Mouse (Mus musculus) cerebellum, adult 18-20 months (tissue): ENCODE measurements at regions not wholly inside any gene's neighbourhood (a gene's known extent, or its start where the extent isn't known, plus 50 kb on each side); places are given as distances from the start of the nearest gene placed in this dataset.
"Not testable (repeated sequence)": the region's sequence is repeated elsewhere in the genome, so short reads cannot be mapped to it uniquely, and the experiment has no call there.

Experiments used
- DNase-seq, 2 experiments: peaks; one replicate each; pipeline ENCODE4 v3.0.0; 2021

DNA sequence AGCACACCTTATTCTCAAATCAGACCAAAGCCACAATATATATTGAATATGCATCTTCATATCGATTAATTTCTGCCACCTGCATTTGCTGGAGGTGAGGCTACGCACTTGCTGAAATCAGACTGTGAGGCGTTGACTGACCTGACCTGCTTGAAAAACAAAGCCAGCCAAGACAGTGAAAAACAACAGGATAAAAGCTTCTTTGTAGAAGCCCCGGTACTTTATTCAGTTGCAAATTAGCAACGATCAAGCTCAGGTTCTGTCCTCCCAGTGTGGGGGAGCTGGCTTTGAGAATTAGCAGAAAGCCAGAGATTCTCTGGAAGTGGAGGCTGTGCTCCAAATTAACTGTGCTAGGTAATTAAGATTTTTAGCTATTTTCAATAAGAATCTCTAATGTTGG lies 100.6 kb downstream of the Vmn2r79 start:
- DNase-seq = no peak

DNA sequence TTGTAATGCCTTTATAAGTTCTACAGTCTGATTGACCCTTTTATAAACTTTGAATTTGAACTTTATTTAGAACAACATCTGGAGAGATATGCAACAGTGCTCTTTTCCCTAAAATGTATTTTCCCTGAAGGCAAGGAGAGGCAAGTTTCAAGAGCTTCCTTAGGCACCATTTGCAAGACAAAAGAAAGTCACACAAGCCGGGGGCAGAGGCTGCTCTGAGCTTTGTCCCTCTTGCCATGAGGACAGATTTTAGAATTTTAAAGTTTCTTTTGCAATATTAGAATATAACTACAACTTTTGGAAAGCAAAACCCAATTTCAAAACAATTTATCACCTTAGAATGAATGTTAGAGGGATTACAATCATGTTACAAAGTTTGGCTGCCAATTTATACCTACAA lies 103.7 kb downstream of the Vmn2r79 start:
- not testable (repeated sequence) for DNase-seq

DNA sequence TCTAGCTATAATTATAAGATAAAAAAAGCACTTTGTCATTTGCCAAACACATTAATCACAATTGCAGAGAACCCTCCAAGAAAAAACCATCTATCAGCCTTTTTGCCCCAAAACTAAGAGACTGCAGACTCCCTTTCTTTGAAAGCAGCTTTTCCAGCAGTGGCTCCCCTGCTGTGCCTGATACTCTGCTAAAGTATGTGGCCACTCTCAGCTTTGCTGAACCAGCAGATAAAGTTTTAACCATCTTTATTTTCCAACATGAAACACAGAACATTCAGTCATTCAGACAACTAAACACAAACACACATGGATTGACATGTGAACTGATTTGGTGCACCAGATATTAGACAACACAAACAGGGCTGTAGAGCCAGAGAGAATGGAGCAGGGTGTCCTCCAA lies 104.5 kb downstream of the Vmn2r79 start:
- not testable (repeated sequence) for DNase-seq

DNA sequence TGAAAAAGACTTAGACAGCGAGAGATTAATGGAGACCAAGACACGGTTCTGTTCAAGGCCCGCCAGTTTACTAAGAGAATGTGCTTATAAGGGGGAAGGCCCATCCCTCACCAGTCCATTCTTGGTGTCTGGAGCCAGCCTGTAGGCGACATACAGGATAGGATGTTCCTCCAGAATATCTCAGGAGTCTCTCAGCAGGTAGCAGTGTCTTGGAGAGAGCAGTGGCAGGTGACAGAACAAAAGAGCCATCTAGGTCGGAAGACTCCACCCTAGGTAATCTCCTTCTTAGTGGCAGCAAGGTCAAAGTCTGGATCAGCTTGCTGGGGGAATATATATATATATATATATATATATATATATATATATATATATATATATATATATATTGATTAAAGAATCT lies 105.4 kb downstream of the Vmn2r79 start:
- not testable (repeated sequence) for DNase-seq

DNA sequence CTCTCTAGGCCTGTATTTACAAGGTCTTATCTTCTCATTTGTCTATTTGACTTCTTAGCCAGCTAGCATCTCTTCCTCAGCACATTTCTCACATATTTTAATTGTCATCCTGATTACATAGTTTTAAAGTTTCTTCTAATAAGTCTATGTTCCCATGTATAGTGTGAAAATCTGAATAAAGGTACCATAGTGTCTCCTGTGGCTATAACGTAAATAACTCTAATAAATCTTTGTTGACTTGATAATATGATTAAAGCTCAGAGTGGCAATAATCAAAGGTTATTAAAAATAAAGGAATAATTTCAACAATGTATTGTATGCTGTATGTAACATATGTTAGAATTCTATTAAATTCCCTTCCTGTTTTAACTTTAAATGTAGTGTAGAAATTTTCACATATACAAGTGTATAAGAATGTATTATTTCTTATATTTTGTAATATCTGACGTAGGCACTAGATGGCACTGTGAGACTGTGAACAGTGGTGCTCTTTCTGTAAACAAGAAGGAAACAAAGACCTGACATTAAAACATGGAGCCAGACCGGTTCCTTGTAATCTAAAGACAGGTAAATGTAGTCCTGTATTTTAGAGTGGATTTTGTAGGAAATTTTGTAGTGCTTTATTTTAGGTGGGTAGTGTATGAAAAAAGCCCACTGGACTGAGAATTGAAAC lies 114.5 kb downstream of the Vmn2r79 start:
- DNase-seq = no peak

DNA sequence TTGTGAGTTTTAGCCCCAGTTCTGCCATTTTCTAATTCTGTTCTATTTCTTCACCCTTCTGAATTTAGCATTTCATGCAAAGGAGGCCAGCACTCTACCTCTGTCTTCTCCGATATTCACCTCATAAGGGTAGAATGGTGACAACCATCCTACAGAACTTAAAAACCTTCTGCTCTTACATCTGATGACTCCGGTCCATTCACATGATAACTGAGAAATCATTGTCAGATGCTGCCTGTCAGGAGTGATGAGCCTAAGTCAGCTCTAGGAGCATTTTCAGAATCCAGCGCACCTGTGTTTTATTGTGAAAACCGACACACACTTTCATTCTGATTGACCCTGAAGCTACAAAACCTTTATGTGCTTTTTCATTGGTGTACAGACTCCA lies 115.1 kb downstream of the Vmn2r79 start:
- no peak for DNase-seq

DNA sequence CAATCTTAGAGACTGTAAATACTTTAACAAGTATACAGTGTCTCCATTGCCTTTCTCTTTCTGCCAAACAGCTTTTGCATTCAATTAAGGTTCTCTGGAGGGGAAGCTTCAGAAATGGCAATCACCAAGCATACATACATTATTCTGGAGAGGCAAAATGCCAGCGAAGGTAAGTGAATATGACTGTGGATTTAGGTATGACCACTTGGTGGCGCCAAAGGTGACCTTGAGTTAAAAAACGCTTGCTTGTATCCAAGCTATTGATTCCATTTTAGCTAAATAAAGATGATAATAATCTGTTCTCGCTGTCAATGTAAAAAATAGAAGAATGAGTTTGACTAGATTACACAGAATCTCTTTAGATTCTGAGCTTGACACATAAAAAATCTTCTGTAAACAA lies 117.7 kb downstream of the Vmn2r79 start:
- peak; percentile 10 to 15 for DNase-seq

DNA sequence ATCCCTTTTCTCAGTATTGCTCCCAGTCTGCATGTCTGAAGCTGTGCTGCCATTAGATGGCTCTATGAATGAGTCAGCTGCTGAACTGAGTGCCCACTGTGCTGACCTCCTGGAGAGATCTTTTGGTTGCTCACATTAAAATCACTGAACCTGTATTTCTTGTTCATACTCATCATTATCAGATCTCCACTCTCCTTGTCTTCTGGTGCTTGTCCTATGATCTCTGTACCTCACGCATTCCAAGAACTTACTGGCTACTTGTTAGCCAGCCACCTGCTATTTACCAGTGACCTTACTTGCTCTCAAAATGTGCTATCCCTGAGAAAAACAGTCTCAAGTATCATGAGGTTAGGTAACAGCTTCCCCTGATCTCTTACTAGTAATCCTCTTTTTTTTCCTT lies 123.4 kb upstream of the Nox4 start:
- no peak for DNase-seq

DNA sequence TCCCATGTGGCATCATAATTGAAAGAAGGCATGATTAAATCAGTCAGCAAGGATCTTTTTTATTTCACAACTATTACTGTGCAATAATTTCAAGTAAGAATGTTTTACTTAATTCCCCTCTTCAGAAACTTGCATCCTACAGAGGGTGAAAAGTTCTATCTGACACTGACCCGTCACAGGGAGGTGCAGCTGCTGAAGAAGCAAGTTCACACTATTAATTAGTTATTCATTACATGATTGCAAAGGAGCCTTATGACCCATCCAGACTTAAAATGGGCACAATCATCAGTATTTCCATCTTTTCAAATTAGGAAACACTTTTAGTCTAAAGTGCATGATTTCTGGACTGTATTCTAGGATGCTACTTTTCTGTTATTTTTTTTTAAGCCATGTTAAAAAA lies 100.0 kb upstream of the Nox4 start:
- DNase-seq = no peak

DNA sequence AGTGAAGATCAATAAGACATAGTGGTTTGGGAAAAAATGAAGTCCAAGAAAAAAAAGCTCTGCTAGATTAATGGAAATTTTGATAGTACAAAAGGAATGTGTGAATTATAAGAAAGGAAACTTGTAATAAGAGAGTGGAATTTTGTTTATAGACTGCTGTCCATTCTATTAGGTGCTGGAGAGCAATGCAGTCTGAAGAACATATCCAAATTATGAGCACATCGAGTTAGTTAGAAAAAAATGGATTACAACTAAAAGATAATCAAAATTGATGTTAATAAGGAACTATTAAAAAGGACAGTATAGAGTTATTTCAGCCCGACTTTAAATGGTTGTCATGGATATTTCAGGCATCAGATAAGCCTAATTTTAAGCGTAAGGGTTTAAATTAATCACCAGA lies 98.2 kb upstream of the Nox4 start:
- DNase-seq = no peak

DNA sequence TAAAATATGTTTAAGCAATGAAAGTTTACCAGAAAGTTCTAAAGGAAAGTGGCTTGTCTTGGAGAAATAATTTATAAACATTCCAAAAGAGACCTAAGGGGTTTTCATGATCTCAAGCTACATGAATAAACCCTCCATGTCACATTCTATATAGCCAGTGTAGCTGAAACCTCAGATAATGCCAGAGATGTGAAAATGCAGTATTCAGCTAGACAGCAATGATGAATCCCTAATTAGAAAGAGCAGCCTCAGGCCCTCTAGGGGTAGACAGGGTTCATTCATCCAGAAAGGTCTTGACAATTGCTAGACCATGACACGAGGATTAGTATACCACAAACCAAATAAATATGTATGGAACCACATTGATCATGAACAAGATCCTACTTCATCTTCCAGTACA lies 97.2 kb upstream of the Nox4 start:
- no peak for DNase-seq

DNA sequence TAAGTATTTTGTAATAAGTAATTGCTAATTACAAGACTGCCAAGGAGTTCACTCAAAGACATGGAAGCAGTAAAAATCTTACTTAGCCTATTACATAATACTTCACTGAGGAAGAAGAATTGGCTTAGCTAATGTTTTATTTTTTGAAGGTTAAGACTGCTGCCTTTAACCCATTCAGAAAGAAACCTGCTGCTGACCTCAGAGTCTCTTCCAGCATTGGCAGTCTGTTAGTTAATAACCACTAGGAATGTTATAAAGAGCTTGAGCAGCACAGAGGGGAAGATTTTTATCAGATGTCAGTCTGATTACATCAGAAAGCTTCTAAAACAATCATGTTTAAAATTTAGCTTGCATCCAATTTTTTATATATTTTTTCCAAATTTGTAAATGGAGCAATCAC lies 94.9 kb upstream of the Nox4 start:
- DNase-seq = no peak

DNA sequence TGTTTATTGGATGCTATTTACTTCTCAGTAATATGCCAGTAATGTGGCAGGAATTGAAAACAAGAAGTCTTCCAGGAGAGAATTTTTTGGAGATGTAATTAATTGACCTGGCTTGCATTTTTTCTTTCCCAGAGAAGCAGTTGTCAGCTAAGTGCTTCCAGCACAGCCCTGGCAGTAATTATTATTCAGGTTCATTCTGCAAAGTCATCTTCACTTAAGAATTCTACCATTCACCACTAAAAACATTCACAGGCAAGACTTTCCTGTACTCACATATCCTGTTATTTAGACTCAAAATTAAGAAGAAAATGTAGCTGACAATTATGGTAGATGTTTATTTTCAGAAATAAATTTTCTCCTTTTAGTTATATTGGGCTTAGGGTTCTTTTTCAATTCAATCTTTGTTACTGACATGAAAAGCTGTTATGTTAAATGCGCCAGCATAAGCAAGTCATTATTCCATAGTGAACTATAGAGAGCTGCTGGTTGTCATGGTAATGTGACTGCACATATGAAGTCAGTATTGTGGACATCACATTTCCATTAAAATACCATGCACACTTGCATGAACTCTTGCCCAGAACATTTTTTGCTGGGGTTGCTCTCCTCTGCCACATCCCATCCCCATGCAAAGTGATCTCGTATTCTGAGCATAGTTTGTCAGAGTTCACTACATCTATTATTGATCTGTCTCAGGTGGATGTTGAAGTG lies 59.3 kb upstream of the Nox4 start:
- DNase-seq = no peak

DNA sequence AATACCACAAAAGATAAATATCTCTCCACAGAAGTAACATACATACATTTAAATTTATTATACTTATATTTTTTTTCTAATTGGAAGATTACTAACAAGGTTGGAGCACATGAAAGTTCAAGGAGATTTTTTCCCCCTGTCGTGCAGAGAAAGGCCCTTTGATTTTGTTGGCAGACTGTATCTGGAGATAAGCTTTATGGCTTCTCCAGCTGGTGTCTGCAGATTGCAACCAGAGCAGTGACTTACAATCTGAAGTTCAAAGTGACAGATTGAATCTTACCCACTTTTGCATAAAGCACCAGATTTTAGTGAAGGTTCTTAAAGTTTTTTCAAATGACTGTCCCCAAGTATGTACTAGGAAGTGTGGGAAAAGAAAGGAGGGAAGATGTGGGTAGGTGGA lies 50.2 kb upstream of the Nox4 start:
- no peak for DNase-seq
